ENCODE assay signal across 12 mouse cellular contexts in genomic region chr1:134217942-134218341, GRCm38 (mm10). TPM values are rescaled to one million over a fixed set of nuclear protein-coding genes. Genes with fewer than 3 reads are reported as not detected.
"Had no signal": no experiment of that assay in that cellular context is flagged by ENCODE, and none has a peak within 500 bp of the region (broad histone marks: within the 10 kb centered on the region; RNA-seq: fewer than 3 reads in every experiment).

No protein-coding gene starts in this region.

- DNase-seq: kidney, adult 11 months; kidney, postnatal 36 days; liver, embryonic 13.5 days; lung, adult 18-20 months; right cerebral cortex, postnatal 14 days; thymus, adult 18-20 months; thymus, postnatal 14 days had no signal

- ATAC-seq: midbrain, embryonic 13.5 days had no signal

- H3K4me2 ChIP-seq: limb, embryonic 15.5 days; liver, embryonic 13.5 days; midbrain, embryonic 13.5 days had no signal

- H3K4me3 ChIP-seq: limb, embryonic 15.5 days; liver, embryonic 13.5 days; midbrain, embryonic 13.5 days had no signal

- H3K9ac ChIP-seq: limb, embryonic 15.5 days; liver, embryonic 13.5 days; midbrain, embryonic 13.5 days had no signal

- H3K27ac ChIP-seq: limb, embryonic 15.5 days; liver, embryonic 13.5 days; midbrain, embryonic 13.5 days had no signal

- H3K36me3 ChIP-seq: limb, embryonic 15.5 days; liver, embryonic 13.5 days; midbrain, embryonic 13.5 days had no signal

- H3K9me3 ChIP-seq: limb, embryonic 15.5 days; liver, embryonic 13.5 days; midbrain, embryonic 13.5 days had no signal

RNA-seq across cellular contexts. Expression of gene Mybph, which starts 24.7 kb away (rescaled TPM):
- polyA plus RNA-seq: midbrain, postnatal 0 days; spleen, adult 2 months; urinary bladder, adult 2 months had no signal
